Mouse (Mus musculus): Measurements from ENCODE around the gene Ahcyl2. TPM values are rescaled to one million over a fixed set of nuclear protein-coding genes. Genes with fewer than 3 reads are reported as not detected.

Ahcyl2 gene
- polyA plus RNA-seq (2015; fragmentation: Nextera tagmentation; extraction: Ambion mirVana), result 5.8 and 9.1 TPM in 2 replicates

GRCm38 (mm10) chr6:29767813-29768660 is at the start of gene Ahcyl2:
Gene Ahcyl2, plus strand, starts transcription at chr6:29768011.
- no peaks in the 10 kb centered on the region for H3K9me3 ChIP-seq (replicated peaks)
- no peaks in the 10 kb centered on the region for H3K36me3 ChIP-seq
- peak; percentile 98 for ATAC-seq (replicated peaks; ENCODE audit: insufficient number of reproducible peaks, insufficient read depth, low FRiP score, low read depth)
- peak within 1 kb of the TSS; percentile 92 for H3K27ac ChIP-seq
- peak within 1 kb of the TSS; percentile 97 for H3K4me3 ChIP-seq
- H3K9ac ChIP-seq, result peak within 1 kb of the TSS; percentile 87
- peaks cover 10% of the 10 kb centered on the region for H3K4me1 ChIP-seq (replicated peaks)
- H3K27me3 ChIP-seq, result no peaks in the 10 kb centered on the region
- under 1% methylated on average over 49 of the region's 61 CpGs for WGBS
- peak within 1 kb of the TSS; percentile 81 for H3K4me2 ChIP-seq

DNA sequence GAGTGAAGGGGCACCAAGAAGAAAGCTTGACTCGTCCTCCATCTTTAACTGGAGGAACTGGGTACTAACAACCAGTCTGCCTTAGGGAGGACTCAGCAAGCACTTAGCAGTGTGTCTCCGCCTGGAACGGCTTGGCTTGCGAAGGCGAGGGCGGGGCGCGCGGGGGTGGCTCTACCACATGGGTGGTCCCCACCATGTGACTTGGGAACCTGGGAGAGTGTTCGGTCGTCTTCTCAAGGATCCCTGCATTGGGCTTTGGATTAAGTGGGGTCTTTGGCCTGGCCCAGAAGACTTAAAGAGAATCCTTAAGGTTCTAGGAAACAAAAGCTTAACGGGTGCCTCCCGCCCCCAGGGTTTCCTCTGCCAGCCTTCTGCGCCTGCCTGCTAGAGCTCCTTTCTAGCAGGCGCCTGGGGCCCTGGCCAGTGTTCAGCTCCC is 48.9 kb upstream of the Ahcyl2 start:
- 0 out of 2 replicates have a peak, but pooled peaks have one; percentile 39 for ATAC-seq (replicated peaks; ENCODE audit: insufficient number of reproducible peaks, insufficient read depth, low FRiP score, low read depth)
- H3K27ac ChIP-seq, result 0 out of 2 replicates have a peak overlapping the region, but pooled peaks have one; percentile 5
- WGBS, result 6% methylated on average over 15 of the region's 15 CpGs

DNA sequence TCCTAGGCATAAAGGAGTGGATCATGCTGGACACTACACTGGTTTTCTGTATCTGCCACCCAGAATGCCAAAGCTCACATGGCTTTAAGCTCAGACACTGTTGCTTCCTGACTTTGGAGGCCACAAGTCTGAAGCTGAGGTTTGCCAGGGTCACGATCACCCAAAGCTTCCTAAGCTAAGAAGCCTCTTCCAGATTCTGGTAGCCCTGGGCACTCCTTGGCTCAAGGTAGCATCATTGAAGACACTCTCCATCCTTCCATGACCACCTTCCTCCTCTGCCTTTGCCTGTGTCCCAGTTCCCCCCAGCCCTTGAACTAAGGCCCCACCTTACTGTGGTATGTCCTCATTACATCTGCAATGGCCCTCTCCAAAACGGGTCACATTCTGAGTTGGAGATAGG is 45.9 kb upstream of the Ahcyl2 start:
- H3K9me3 ChIP-seq (replicated peaks), result no peaks in the 10 kb centered on the region

More for the DNA sequence above, 48.9 kb upstream of the Ahcyl2 start:
- H3K9ac ChIP-seq, result peak overlapping the region; percentile 44
- no peaks in the 10 kb centered on the region for H3K9me3 ChIP-seq (replicated peaks)
- H3K4me2 ChIP-seq, result peak overlapping the region; percentile 83
- H3K4me3 ChIP-seq, result peak overlapping the region; percentile 52
- 0 out of 2 replicates have a peak, but pooled peaks cover 3% of the 10 kb centered on the region for H3K27me3 ChIP-seq
- H3K36me3 ChIP-seq, result no peaks in the 10 kb centered on the region
- peaks cover 16% of the 10 kb centered on the region for H3K4me1 ChIP-seq (replicated peaks)

DNA sequence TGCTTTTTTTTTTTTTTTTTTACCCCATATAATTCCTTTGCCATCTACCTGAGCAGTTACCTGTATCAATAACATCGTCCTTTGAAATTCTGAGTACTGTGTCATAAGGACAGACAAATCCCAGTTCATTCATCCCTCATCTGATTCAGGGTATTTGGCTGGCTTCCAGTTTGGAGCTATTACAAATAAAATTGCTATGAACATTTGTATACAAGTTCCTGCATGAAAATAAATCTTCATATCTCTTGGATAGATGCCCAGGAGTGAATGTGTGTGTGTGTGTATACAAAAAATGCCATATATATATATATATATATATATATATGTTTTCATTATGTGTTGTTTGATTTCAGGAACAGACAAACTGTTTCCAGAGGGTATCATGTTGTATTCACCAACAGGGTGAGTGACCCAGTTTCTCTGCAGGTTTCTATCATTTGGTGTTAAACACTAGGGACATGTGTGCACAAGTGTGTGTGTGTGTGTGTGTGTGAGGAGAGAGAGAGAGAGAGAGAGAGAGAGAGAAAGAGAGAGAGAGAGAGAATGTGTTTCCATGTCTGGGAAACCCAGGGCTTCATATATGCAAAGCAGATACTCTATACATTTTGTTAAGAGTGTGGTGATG is 41.1 kb upstream of the Ahcyl2 start:
- Histone ChIP-seq H3K4me3 (no peak overlapping the region), H3K9ac (no peak overlapping the region), H3K9me3 (replicated peaks) (no peaks in the 10 kb centered on the region), H3K27ac (no peak overlapping the region), H3K27me3 (no peaks in the 10 kb centered on the region), H3K36me3 (no peaks in the 10 kb centered on the region), H3K4me2 (no peak overlapping the region), H3K4me1 (replicated peaks) (no peaks in the 10 kb centered on the region)
- ATAC-seq (replicated peaks; ENCODE audit: insufficient number of reproducible peaks, insufficient read depth, low FRiP score, low read depth), result no peak
- WGBS, result 64% methylated on average over 1 of the region's 1 CpGs

More for the DNA sequence above, 45.9 kb upstream of the Ahcyl2 start:
- Histone ChIP-seq H3K9ac (no peak overlapping the region), H3K27ac (no peak overlapping the region), H3K4me3 (no peak overlapping the region), H3K4me1 (replicated peaks) (peaks cover 16% of the 10 kb centered on the region), H3K36me3 (no peaks in the 10 kb centered on the region), H3K27me3 (0 out of 2 replicates have a peak, but pooled peaks cover 3% of the 10 kb centered on the region), H3K4me2 (no peak overlapping the region)
- 66% methylated on average over 2 of the region's 2 CpGs for WGBS
- no peak for ATAC-seq (replicated peaks; ENCODE audit: insufficient number of reproducible peaks, insufficient read depth, low FRiP score, low read depth)

DNA sequence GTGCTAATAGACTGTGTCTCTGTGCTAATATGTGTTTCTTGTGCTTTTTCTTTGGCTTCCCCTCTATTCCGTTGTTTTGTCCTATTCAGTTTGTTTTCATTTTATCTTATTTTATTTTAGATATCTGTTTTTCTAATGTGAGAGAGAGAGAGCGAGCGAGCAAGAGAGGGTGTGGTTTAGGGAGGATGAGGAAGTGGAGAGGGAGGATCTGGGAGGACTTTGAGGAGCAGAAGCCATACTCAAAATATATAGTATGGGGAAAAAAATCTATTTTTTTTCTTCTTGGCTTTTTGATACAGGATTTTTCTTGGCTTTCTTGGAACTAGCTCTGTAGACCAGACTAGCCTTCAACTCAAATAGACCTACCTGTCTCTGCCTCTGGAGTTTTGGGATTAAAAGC is 39.8 kb upstream of the Ahcyl2 start:
- WGBS, result 76% methylated on average over 3 of the region's 3 CpGs
- no peak overlapping the region for H3K9ac ChIP-seq
- H3K4me3 ChIP-seq, result no peak overlapping the region
- H3K4me1 ChIP-seq (replicated peaks), result no peaks in the 10 kb centered on the region
- no peaks in the 10 kb centered on the region for H3K36me3 ChIP-seq
- H3K4me2 ChIP-seq, result no peak overlapping the region
- no peaks in the 10 kb centered on the region for H3K27me3 ChIP-seq
- H3K9me3 ChIP-seq (replicated peaks), result no peaks in the 10 kb centered on the region
- no peak overlapping the region for H3K27ac ChIP-seq
- ATAC-seq (replicated peaks; ENCODE audit: insufficient number of reproducible peaks, insufficient read depth, low FRiP score, low read depth), result no peak

- ATAC-seq (replicated peaks; ENCODE audit: insufficient number of reproducible peaks, insufficient read depth, low FRiP score, low read depth), result no peak
- Histone ChIP-seq H3K27me3 (no peaks in the 10 kb centered on the region), H3K4me1 (replicated peaks) (no peaks in the 10 kb centered on the region), H3K4me3 (no peak overlapping the region), H3K27ac (no peak overlapping the region), H3K9me3 (replicated peaks) (no peaks in the 10 kb centered on the region), H3K4me2 (no peak overlapping the region), H3K9ac (no peak overlapping the region), H3K36me3 (no peaks in the 10 kb centered on the region)
- WGBS, result 74% methylated on average over 1 of the region's 1 CpGs
These were observed 38.3 kb upstream of the Ahcyl2 start for GRCm38 (mm10) chr6:29729491-29729890.

DNA sequence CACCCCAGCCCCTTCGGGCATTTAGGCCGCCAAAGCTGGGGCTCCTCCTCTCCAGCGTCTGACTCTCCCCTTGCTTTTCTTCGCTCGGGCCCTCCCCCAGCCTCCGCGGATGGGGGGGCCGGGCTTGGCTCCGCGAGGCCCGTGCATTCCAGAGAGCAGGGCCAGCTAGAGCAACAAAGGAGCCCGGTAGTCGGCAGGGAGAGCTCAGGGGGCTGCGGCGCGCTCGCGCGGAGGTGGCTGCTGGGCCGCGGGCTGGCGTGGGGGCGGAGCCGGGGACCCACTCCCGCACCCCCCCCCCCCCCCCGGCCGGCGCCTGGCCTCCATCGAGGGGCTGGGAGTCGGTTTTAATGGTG is 32.5 kb upstream of the Ahcyl2 start, which contains the start of gene Smo:
Gene Smo (plus strand): TSS at position 168 of the 353 bp plus-strand sequence.
- H3K27ac ChIP-seq, result peak within 1 kb of the TSS; percentile 97
- 0% methylated on average over 23 of the region's 30 CpGs for WGBS
- H3K36me3 ChIP-seq, result peaks cover 4% of the 10 kb centered on the region; the same call in 1 of the 2 replicates
- peak within 1 kb of the TSS; percentile 79 for H3K4me2 ChIP-seq
- H3K4me1 ChIP-seq (replicated peaks), result peaks cover 24% of the 10 kb centered on the region
- ATAC-seq (replicated peaks; ENCODE audit: insufficient number of reproducible peaks, insufficient read depth, low FRiP score, low read depth), result peak; percentile 96
- H3K9me3 ChIP-seq (replicated peaks), result no peaks in the 10 kb centered on the region
- H3K9ac ChIP-seq, result peak within 1 kb of the TSS; percentile 97
- H3K4me3 ChIP-seq, result peak within 1 kb of the TSS; percentile 92
- no peaks in the 10 kb centered on the region for H3K27me3 ChIP-seq

DNA sequence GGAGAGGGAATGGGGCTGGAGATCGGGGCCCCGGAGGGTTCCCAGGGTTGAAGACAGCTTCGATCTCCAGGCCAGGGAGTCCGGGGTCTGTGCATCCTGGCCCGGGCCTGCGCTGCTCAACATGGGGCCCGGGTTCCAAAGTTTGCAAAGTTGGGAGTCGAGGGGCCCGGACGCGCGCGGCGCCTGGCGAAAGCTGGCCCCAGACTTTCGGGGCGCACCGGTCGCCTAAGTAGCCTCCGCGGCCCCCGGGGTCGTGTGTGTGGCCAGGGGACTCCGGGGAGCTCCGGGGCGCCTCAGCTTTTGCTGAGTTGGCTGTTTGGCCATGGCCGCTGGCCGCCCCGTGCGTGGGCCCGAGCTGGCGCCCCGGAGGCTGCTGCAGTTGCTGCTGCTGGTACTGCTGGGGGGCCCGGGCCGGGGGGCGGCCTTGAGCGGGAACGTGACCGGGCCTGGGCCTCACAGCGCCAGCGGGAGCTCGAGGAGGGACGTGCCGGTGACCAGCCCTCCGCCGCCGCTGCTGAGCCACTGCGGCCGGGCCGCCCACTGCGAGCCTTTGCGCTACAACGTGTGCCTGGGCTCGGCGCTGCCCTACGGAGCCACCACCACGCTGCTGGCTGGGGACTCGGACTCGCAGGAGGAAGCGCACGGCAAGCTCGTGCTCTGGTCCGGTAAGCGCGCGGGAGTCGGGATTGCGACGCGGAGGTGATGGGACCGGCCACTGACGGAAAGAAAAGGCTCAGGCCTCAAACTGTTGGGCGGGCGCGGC is 31.9 kb upstream of the Ahcyl2 start:
- H3K36me3 ChIP-seq, result peaks cover 4% of the 10 kb centered on the region; the same call in 1 of the 2 replicates
- H3K4me1 ChIP-seq (replicated peaks), result peaks cover 24% of the 10 kb centered on the region
- H3K27ac ChIP-seq, result peak overlapping the region; percentile 97
- H3K9me3 ChIP-seq (replicated peaks), result no peaks in the 10 kb centered on the region
- WGBS, result under 1% methylated on average over 66 of the region's 75 CpGs
- H3K9ac ChIP-seq, result peak overlapping the region; percentile 97
- peak overlapping the region; percentile 92 for H3K4me3 ChIP-seq
- H3K27me3 ChIP-seq, result no peaks in the 10 kb centered on the region
- peak; percentile 72 for ATAC-seq (replicated peaks; ENCODE audit: insufficient number of reproducible peaks, insufficient read depth, low FRiP score, low read depth)
- peak overlapping the region; percentile 79 for H3K4me2 ChIP-seq

DNA sequence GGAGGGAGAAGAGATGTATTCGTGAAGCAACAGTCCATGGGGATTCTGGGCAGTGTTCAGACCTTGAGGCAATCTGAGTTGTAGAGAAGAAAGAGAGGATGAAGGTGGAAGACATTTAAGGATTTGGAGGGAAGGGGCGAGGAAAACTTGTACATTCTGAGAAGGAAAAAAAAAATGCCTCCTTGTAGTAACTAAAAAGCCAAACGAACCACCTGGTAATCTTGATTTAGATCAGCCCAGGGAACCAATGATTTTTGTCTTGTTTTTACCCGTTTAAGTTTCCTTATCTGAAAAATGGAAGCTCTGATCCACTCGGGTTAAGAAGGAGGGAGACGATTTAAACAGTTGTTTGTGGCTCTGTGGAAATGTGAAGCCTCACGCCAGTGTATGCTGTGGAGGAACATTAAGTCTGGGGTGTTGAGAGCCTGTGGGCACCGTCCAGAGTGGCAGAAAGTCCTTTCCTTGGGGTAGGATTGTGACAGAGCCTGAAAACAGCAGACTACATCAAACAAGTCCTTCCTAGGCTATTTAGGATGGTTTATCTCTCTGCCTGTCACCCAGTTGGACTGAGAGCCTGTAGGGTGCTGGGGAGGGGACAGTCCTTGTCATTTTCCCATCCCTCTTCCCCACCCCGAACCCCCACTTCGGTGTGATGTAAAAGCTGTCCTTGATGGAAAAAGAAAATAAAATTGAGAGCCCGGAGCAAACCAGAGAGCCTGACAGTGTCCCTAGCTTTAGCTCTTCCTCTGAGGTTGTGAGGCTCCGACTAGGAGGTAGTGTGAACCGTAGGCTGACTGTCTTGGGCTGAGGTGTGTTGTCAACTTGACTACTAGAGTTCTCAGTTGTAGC is 31.0 kb upstream of the Ahcyl2 start:
- Histone ChIP-seq H3K9ac (peak overlapping the region; percentile 97), H3K4me3 (peak overlapping the region; percentile 92), H3K9me3 (replicated peaks) (no peaks in the 10 kb centered on the region), H3K27me3 (no peaks in the 10 kb centered on the region), H3K4me1 (replicated peaks) (peaks cover 24% of the 10 kb centered on the region), H3K36me3 (peaks cover 4% of the 10 kb centered on the region; the same call in 1 of the 2 replicates), H3K27ac (peak overlapping the region; percentile 97), H3K4me2 (peak overlapping the region; percentile 79)
- no peak for ATAC-seq (replicated peaks; ENCODE audit: insufficient number of reproducible peaks, insufficient read depth, low FRiP score, low read depth)
- 10% methylated on average over 13 of the region's 13 CpGs for WGBS

DNA sequence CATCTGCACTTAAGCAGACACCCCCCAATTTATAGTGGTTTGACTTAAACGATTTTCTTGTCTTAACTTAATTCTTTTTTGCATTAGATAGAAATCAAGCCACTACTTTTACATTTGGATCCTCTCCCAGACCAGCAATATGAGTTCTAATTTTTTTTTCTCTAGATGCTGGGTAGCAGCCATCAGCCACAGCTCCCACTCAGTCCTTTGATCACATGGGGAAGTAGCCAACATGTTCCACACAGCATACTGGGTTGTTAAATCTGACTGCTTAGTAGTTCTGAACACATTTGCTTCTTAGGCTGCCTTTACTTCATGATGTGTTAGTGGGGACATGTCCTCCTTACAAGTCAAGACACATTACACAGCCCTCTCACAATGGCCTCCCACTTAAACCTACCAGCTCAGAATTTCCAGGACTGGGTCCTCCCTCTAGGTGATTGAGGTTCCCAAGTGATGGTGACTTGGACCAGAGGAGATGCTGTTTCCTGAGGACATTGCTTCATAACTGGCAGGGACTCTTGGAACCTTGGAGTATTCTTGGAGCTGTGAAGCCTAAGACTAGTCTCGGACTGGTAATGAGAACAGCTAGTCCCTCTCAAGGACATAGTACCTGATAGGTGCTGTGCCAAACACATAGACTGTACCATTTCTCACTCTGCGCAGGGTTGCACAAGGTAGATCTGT is 16.2 kb upstream of the Ahcyl2 start:
- Histone ChIP-seq H3K4me2 (no peak overlapping the region), H3K4me1 (replicated peaks) (0 out of 2 replicates have a peak, but pooled peaks cover 2% of the 10 kb centered on the region), H3K27me3 (no peaks in the 10 kb centered on the region), H3K27ac (no peak overlapping the region), H3K36me3 (peaks cover 10% of the 10 kb centered on the region; the same call in 1 of the 2 replicates), H3K4me3 (no peak overlapping the region), H3K9ac (no peak overlapping the region), H3K9me3 (replicated peaks) (peaks cover 3% of the 10 kb centered on the region; the same call in 1 of the 2 replicates)
- 77% methylated on average over 3 of the region's 3 CpGs for WGBS
- no peak for ATAC-seq (replicated peaks; ENCODE audit: insufficient number of reproducible peaks, insufficient read depth, low FRiP score, low read depth)

All from heart, embryonic 15.5 days (tissue).